Mouse (Mus musculus): ENCODE measurements around the gene Rnf123. TPM values are rescaled to one million over a fixed set of nuclear protein-coding genes. Genes with fewer than 3 reads are reported as not detected.
A peak's percentile ranks its signal among the peaks of the same experiment; 100 is the strongest.

Gene Rnf123
- polyA plus RNA-seq, 1 experiment from 2014 or later: 50.1 TPM

DNA sequence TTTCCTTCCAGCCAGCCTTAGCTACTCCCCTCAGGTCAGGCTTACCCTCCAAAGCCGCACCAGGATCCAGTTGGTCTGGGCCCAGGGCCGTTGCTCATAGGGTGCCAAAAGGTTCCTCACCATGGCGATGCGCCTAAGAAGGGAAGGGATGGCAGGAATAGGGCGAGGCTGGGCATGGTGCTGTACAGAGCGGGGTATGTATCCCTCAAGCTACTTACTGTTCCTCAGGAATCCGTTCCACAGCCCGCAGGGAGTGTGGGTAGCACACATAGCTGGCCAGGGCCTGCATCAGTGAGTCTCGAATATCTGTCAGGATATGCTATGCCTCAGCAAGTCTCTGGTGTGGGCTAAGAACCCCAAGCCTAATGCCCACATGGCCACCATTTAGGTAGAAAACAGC lies 24.9 kb downstream of the Rnf123 start:
- DNase-seq (no peak), ATAC-seq (no peak)
- H3K27me3 ChIP-seq (ENCODE audit: insufficient read depth, low read length): no peaks in the 10 kb centered on the region
- H3K9ac ChIP-seq (replicated peaks): no peak overlapping the region
- TF ChIP-seq CTCF (IDR thresholded peaks at IDR 0.05; ENCODE audit: low read depth) (no peak), EP300 (IDR thresholded peaks at IDR 0.05; ENCODE audit: low read depth) (no peak)
- no peaks in the 10 kb centered on the region for H3K9me3 ChIP-seq (ENCODE audit: low read length)
- WGBS (ENCODE audit: insufficient replicate concordance): 92% methylated on average over 9 of the region's 9 CpGs
- no peak overlapping the region for H3K4me3 ChIP-seq (ENCODE audit: low read depth, low read length)
- no peak overlapping the region for H3K27ac ChIP-seq (ENCODE audit: low read depth)
- no peak overlapping the region for H3K4me2 ChIP-seq (ENCODE audit: low read depth, low read length)
- H3K36me3 ChIP-seq (replicated peaks; ENCODE audit: insufficient read depth, low read length): peaks cover 100% of the 10 kb centered on the region
- peaks cover under 1% of the 10 kb centered on the region; the same call in 1 of the 2 replicates for H3K4me1 ChIP-seq (ENCODE audit: insufficient read depth)

DNA sequence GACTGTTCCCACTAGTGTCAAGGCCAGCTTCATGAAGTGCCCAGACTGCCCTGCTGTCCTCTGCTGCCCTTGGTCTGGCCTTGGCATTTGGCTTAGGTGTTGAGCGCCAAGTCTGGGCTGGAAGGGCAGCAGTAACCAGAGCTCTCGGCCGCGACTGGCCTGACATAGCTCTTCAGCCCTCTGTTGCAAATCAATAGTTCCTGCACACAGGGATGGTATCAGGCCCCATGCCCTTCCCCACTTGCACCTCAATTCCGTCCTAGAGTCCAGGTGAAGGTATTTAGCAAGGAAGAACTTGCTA lies 25.9 kb downstream of the Rnf123 start:
- no peak overlapping the region for H3K9ac ChIP-seq (replicated peaks)
- H3K4me1 ChIP-seq (ENCODE audit: insufficient read depth): peaks cover 4% of the 10 kb centered on the region; the same call in 1 of the 2 replicates
- no peak overlapping the region for H3K4me2 ChIP-seq (ENCODE audit: low read depth, low read length)
- H3K4me3 ChIP-seq (ENCODE audit: low read depth, low read length): no peak overlapping the region
- no peaks in the 10 kb centered on the region for H3K9me3 ChIP-seq (ENCODE audit: low read length)
- H3K27me3 ChIP-seq (ENCODE audit: insufficient read depth, low read length): no peaks in the 10 kb centered on the region
- no peak overlapping the region for H3K27ac ChIP-seq (ENCODE audit: low read depth)
- H3K36me3 ChIP-seq (replicated peaks; ENCODE audit: insufficient read depth, low read length): peaks cover 90% of the 10 kb centered on the region
- TF ChIP-seq CTCF (IDR thresholded peaks at IDR 0.05; ENCODE audit: low read depth): no peak
- no peak for TF ChIP-seq EP300 (IDR thresholded peaks at IDR 0.05; ENCODE audit: low read depth)
- 87% methylated on average over 5 of the region's 5 CpGs for WGBS (ENCODE audit: insufficient replicate concordance)
- DNase-seq: no peak
- ATAC-seq: no peak

- H3K27ac ChIP-seq (ENCODE audit: low read depth): no peak overlapping the region
- H3K9ac ChIP-seq (replicated peaks): no peak overlapping the region
- DNase-seq (no peak), ATAC-seq (no peak)
- TF ChIP-seq CTCF (IDR thresholded peaks at IDR 0.05; ENCODE audit: low read depth) (no peak), EP300 (IDR thresholded peaks at IDR 0.05; ENCODE audit: low read depth) (no peak)
- H3K4me2 ChIP-seq (ENCODE audit: low read depth, low read length): no peak overlapping the region
- peaks cover 4% of the 10 kb centered on the region; the same call in 1 of the 2 replicates for H3K4me1 ChIP-seq (ENCODE audit: insufficient read depth)
- no peaks in the 10 kb centered on the region for H3K27me3 ChIP-seq (ENCODE audit: insufficient read depth, low read length)
- H3K36me3 ChIP-seq (replicated peaks; ENCODE audit: insufficient read depth, low read length): peaks cover 90% of the 10 kb centered on the region
- WGBS (ENCODE audit: insufficient replicate concordance): 91% methylated on average over 28 of the region's 28 CpGs
- no peaks in the 10 kb centered on the region for H3K9me3 ChIP-seq (ENCODE audit: low read length)
- H3K4me3 ChIP-seq (ENCODE audit: low read depth, low read length): no peak overlapping the region
Measured at GRCm38 (mm10) chr9:108056361-108057261, 26.5 kb downstream of the Rnf123 start.

DNA sequence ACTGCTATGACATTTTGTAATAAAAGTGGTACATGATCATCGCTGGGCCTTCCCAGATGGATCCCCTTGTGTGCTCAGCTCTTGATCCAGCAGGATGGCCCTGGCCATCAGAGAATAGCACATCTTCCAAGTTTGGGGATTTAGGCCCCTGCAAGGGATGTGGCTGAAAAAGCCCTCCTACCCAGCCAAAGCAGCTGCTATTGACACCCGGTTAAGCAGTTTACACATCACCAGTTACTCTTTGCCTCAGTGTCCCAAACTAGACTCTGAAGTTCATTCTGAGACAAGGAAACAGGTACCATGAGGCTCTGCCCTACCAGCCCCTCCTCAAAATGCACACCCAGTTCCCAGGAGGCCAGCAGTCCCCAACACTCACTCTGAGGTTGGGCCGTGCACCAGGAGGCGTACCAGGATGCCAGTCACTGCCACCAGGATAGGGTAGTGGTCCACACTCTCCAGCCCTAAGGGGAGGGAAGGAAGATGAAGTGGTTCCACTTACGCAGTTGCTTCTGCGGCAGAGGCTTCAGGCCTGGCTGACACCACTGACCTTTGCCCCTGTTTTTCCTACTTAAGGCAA lies 27.4 kb downstream of the Rnf123 start:
- Histone ChIP-seq H3K27me3 (ENCODE audit: insufficient read depth, low read length) (no peaks in the 10 kb centered on the region), H3K4me2 (ENCODE audit: low read depth, low read length) (no peak overlapping the region), H3K9ac (replicated peaks) (no peak overlapping the region), H3K27ac (ENCODE audit: low read depth) (no peak overlapping the region), H3K9me3 (ENCODE audit: low read length) (no peaks in the 10 kb centered on the region), H3K4me3 (ENCODE audit: low read depth, low read length) (no peak overlapping the region), H3K4me1 (ENCODE audit: insufficient read depth) (peaks cover 4% of the 10 kb centered on the region; the same call in 1 of the 2 replicates), H3K36me3 (replicated peaks; ENCODE audit: insufficient read depth, low read length) (peaks cover 90% of the 10 kb centered on the region)
- no peak for ATAC-seq
- no peak for TF ChIP-seq EP300 (IDR thresholded peaks at IDR 0.05; ENCODE audit: low read depth)
- no peak for TF ChIP-seq CTCF (IDR thresholded peaks at IDR 0.05; ENCODE audit: low read depth)
- WGBS (ENCODE audit: insufficient replicate concordance): 91% methylated on average over 6 of the region's 6 CpGs
- DNase-seq: no peak

GRCm38 (mm10) chr9:108055061-108055460 lies 28.1 kb downstream of the Rnf123 start:
- no peaks in the 10 kb centered on the region for H3K9me3 ChIP-seq (ENCODE audit: low read length)
- H3K36me3 ChIP-seq (replicated peaks; ENCODE audit: insufficient read depth, low read length): peaks cover 88% of the 10 kb centered on the region
- no peak overlapping the region for H3K4me2 ChIP-seq (ENCODE audit: low read depth, low read length)
- WGBS (ENCODE audit: insufficient replicate concordance): 36% methylated on average over 1 of the region's 1 CpGs
- H3K27ac ChIP-seq (ENCODE audit: low read depth): no peak overlapping the region
- H3K9ac ChIP-seq (replicated peaks): no peak overlapping the region
- no peak overlapping the region for H3K4me3 ChIP-seq (ENCODE audit: low read depth, low read length)
- DNase-seq: no peak
- ATAC-seq: no peak
- no peak for TF ChIP-seq CTCF (IDR thresholded peaks at IDR 0.05; ENCODE audit: low read depth)
- no peaks in the 10 kb centered on the region for H3K27me3 ChIP-seq (ENCODE audit: insufficient read depth, low read length)
- H3K4me1 ChIP-seq (ENCODE audit: insufficient read depth): peaks cover 5% of the 10 kb centered on the region

GRCm38 (mm10) chr9:108054331-108055040 lies 28.7 kb downstream of the Rnf123 start:
- peaks cover 10% of the 10 kb centered on the region for H3K4me1 ChIP-seq (ENCODE audit: insufficient read depth)
- DNase-seq: peak; percentile 17
- 89% methylated on average over 22 of the region's 22 CpGs for WGBS (ENCODE audit: insufficient replicate concordance)
- H3K27me3 ChIP-seq (ENCODE audit: insufficient read depth, low read length): no peaks in the 10 kb centered on the region
- H3K4me3 ChIP-seq (ENCODE audit: low read depth, low read length): no peak overlapping the region
- peaks cover 82% of the 10 kb centered on the region for H3K36me3 ChIP-seq (replicated peaks; ENCODE audit: insufficient read depth, low read length)
- no peak overlapping the region for H3K27ac ChIP-seq (ENCODE audit: low read depth)
- no peak for ATAC-seq
- TF ChIP-seq EP300 (IDR thresholded peaks at IDR 0.05; ENCODE audit: low read depth) (no peak), CTCF (IDR thresholded peaks at IDR 0.05; ENCODE audit: low read depth) (no peak)
- no peak overlapping the region for H3K9ac ChIP-seq (replicated peaks)
- no peaks in the 10 kb centered on the region for H3K9me3 ChIP-seq (ENCODE audit: low read length)
- no peak overlapping the region for H3K4me2 ChIP-seq (ENCODE audit: low read depth, low read length)

Data from liver, postnatal 0 days (tissue).